Mouse (Mus musculus) adipose tissue, adult 10 weeks (tissue): ENCODE results near the gene D930007J09Rik. TPM values are rescaled to one million over a fixed set of nuclear protein-coding genes. Genes with fewer than 3 reads are reported as not detected.

Source experiments
- polyA plus RNA-seq: library from polyadenylated mRNA; stranded (reverse); fragments of 350-450 nt; fragmentation: Illumina TruSeq; extraction: RNeasy Lipid Tissue Mini Kit (QIAGEN cat#74804); gene quantifications from one replicate; pipeline ENCODE4 v1.2.3, GENCODE M21; 2014; ENCODE audit warnings: low read depth, low replicate concordance

D930007J09Rik gene
- 1.3 TPM for polyA plus RNA-seq

DNA sequence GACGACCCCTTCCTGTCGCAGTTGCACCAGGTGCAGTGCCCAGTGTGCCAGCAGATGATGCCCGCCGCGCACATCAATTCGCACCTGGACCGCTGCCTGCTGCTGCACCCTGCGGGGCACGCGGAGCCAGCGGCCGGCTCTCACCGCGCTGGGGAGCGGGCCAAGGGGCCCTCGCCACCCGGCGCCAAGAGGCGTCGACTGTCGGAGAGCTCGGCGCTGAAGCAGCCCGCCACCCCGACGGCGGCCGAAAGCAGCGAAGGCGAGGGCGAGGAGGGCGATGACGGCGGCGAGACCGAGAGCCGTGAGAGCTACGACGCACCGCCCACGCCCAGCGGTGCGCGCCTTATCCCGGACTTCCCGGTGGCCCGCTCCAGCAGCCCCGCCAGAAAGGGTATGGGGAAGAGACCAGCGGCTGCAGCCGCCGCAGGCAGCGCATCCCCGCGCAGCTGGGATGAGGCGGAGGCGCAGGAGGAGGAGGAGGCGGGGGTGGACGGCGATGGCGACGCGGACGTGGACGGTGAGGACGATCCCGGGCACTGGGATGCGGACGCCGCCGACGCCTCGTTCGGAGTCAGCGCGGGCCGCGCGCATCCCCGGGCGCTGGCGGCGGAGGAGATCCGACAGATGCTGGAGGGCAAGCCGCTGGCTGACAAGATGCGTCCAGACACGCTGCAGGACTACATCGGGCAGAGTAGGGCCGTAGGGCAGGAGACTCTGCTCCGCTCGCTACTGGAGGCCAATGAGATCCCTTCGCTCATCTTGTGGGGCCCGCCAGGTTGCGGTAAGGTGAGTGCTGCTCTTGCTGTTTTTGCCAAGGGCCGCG, at the start of gene D930007J09Rik:
D930007J09Rik (minus strand) TSS at position 591 of the 823 bp plus-strand sequence.

DNA sequence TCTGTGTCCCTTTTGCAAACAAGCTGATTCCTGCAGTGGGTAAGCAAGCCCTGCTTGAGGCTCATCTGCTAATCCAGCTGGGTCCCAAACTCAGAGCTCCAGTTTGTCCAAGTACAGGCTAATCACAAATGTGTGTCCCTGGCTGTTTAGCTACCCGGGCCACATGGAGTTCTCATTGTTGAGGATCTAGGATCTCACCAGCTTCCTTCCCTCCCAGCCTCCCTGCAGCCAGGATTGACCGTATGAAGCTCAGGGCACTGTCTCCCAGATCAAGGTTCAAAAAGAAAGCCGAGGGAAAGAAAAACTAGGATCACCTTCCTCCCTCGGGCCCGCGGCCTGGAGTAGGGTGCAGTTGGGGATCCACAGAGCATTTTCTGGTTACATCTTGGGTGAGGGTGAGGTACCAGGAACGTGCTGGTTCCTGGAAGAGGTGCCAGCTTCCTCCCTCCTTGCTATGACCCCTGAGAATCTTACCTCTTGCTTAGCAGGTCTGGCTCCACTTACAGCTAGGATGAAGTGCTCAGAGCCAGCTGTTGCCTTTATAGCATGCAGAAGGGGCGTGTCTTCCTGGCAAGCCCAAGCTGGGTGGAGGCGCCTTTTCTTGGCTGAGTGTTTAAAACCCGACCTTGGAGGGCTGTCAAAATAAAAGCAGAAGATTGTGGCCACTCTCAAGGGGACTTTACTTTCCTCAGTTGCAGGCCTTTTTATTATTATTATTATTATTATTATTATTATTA, 48.2 kb upstream of the D930007J09Rik start, which contains the start of gene Serpinb1a:
Serpinb1a (minus strand) TSS at position 518 of the 737 bp plus-strand sequence.

GRCm38 (mm10) chr13:32801693-32802221, 892 bp downstream of the D930007J09Rik start, which contains the start of gene Wrnip1:
Gene Wrnip1, plus strand, starts transcription at chr13:32802038.

GRCm38 (mm10) chr13:32783816-32784215, 18.8 kb downstream of the D930007J09Rik start, which contains the start of gene Mylk4:
Gene Mylk4, minus strand, starts transcription at chr13:32783954.

Other genes with a start within 250 kb of the D930007J09Rik start
- 0.21 TPM for gene Mylk4, start 18.9 kb downstream of the D930007J09Rik start, polyA plus RNA-seq
- gene Wrnip1, start 811 bp downstream of the D930007J09Rik start, polyA plus RNA-seq, result 22.4 TPM
- 7.8 TPM for gene Serpinb1a, start 48.3 kb upstream of the D930007J09Rik start, polyA plus RNA-seq
- gene Serpinb1c, start 95.4 kb upstream of the D930007J09Rik start, polyA plus RNA-seq, result not detected
- gene Serpinb6b, start 162.4 kb upstream of the D930007J09Rik start, polyA plus RNA-seq, result 16.3 TPM
- 26.2 TPM for gene Serpinb9, start 200.4 kb upstream of the D930007J09Rik start, polyA plus RNA-seq
- gene Serpinb9b, start 224.6 kb upstream of the D930007J09Rik start, polyA plus RNA-seq, result 0.15 TPM